Mouse (Mus musculus) lung, postnatal 0 days (tissue): ENCODE results near the gene C1s1.
"Not testable (repeated sequence)": the region's sequence is repeated elsewhere in the genome, so short reads cannot be mapped to it uniquely, and the experiment has no call there.

Source experiments
- CTCF ChIP-seq: IDR thresholded peaks from 2 replicates; pipeline ENCODE4 v1.5.1; 2016; ENCODE audit warnings: antibody characterized with exemption, mild to moderate bottlenecking
- EP300 ChIP-seq: IDR thresholded peaks from 2 replicates; pipeline ENCODE4 v1.6.1; 2016; ENCODE audit warnings: antibody characterized with exemption, mild to moderate bottlenecking, control low read depth

DNA sequence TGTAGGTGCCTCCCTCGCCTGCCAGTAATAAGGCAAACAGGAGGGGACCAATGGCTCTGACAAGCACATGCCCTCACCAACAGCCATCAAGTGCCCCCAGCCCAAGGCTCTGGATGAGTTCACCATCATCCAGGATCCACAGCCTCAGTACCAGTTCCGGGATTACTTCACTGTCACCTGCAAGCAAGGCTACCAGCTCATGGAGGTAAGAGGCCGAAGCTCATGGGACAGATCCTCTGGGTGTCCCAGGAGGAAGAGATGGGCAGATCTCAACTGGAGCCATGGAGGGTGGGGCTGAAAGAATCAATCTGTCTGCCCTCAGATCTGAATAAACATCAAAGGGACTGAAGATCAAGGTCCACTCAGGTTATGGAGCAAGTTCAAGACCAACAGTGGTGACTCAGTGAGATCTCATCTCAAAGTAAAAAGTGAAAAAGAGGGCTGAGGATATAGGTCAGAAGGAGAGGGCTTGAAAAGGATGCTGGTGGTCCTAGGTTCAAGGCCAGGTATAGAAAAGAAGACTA, 33.1 kb upstream of the C1s1 start:
- not testable (repeated sequence) for TF ChIP-seq CTCF, EP300
